Mouse (Mus musculus) lung, embryonic 16.5 days (tissue): ENCODE measurements at regions not wholly inside any gene's neighbourhood (a gene's known extent, or its start where the extent isn't known, plus 50 kb on each side); places are given as distances from the start of the nearest gene placed in this dataset.

ENCODE experiments used
- ATAC-seq: fragments of 200-750 bp; cut with Nextera tagmentation; 2 replicates; pipeline ENCODE4 v1.8.0; 2017; ENCODE audit warnings: low read depth, mild to moderate bottlenecking, moderate library complexity
- H3K27ac ChIP-seq: fragments of 300-500 bp; sonication (generic); 2 replicates; pipeline ENCODE4 v1.5.1; 2014; ENCODE audit warnings: mild to moderate bottlenecking, control low read depth, low read length
- H3K27me3 ChIP-seq: fragments of 300-500 bp; sonication (generic); 2 replicates; pipeline ENCODE4 v1.6.1; 2014; ENCODE audit warnings: low read depth, low read length, mixed read lengths; ENCODE audit not compliant: control insufficient read depth, insufficient read depth
- H3K36me3 ChIP-seq: fragments of 300-500 bp; sonication (generic); 2 replicates; pipeline ENCODE4 v1.6.1; 2014; ENCODE audit warnings: low read length; ENCODE audit not compliant: control insufficient read depth, insufficient read depth
- H3K4me1 ChIP-seq: fragments of 300-500 bp; sonication (generic); replicated peaks from 2 replicates; pipeline ENCODE4 v1.6.1; 2014; ENCODE audit warnings: low read length, mixed read lengths; ENCODE audit not compliant: control insufficient read depth, insufficient read depth
- H3K4me2 ChIP-seq: fragments of 300-500 bp; sonication (generic); 2 replicates; pipeline ENCODE4 v1.6.1; 2014; ENCODE audit warnings: low read depth, low read length, control low read depth
- H3K4me3 ChIP-seq: fragments of 300-500 bp; sonication (generic); 2 replicates; pipeline ENCODE4 v1.5.1; 2014; ENCODE audit warnings: mild to moderate bottlenecking, low read length, control low read depth
- H3K9ac ChIP-seq: fragments of 300-500 bp; sonication (generic); 2 replicates; pipeline ENCODE4 v1.6.1; 2014; ENCODE audit warnings: low read length, control low read depth
- H3K9me3 ChIP-seq: fragments of 300-500 bp; sonication (generic); 2 replicates; pipeline ENCODE4 v1.6.1; 2016; ENCODE audit warnings: low read length; ENCODE audit not compliant: control insufficient read depth
- WGBS: fragments of 180-500 bp; shearing (Covaris S2); extraction: QIAGEN DNeasy Blood & Tissue Kit; methylation state at CpG from one replicate; pipeline ENCODE4 v1.1.7; 2014; 5-methylcytosine and 5-hydroxymethylcytosine counted together

DNA sequence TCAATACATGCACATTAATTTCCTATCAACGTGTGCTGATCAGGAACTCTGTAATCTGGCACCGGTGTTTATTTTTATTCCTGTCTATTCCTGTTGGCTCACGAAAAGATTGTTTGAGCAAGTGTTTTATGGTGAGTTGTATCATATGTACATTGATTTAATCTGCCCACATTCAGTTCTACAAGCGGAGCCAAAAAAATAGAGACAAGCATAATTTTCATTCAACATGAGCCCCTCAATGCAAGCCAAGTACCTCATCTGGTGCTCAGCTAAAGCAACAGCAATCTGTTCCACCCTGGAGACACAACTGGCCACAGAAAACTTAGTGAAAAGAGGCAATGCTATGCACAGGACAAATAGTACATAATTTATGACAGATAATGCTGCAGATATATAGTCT is 147.6 kb downstream of the Fam84b start:
- 61% methylated on average over 4 of the region's 4 CpGs for WGBS
- Histone ChIP-seq H3K36me3 (no peaks in the 10 kb centered on the region), H3K4me3 (no peak overlapping the region), H3K9me3 (no peaks in the 10 kb centered on the region), H3K27me3 (no peaks in the 10 kb centered on the region), H3K27ac (no peak overlapping the region), H3K4me2 (no peak overlapping the region), H3K4me1 (peaks cover 3% of the 10 kb centered on the region; the same call in 1 of the 2 replicates), H3K9ac (no peak overlapping the region)
- no peak for ATAC-seq

DNA sequence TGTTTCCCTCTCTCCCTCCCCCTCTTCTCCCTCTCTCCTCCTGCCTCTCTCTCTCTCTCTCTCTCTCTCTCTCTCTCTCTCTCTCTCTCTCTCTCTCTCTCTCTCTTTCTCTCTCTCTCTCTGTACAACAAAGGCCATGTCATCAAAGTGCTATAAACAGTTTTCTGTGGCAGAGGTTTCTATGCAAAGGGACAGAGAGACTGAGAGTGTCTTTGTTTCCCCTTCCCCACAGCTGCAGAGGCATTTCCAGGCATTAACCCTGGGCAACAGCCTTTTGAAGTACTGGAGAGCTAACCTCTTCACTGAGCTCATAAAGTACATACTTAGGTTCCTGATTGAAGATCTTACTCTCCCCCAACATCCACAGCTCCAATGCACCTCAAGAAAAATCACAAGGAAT is 152.3 kb downstream of the Fam84b start:
- no peaks in the 10 kb centered on the region for H3K36me3 ChIP-seq
- H3K9ac ChIP-seq, result no peak overlapping the region
- H3K9me3 ChIP-seq, result no peaks in the 10 kb centered on the region
- ATAC-seq, result no peak
- H3K4me3 ChIP-seq, result no peak overlapping the region
- H3K4me2 ChIP-seq, result 0 out of 2 replicates have a peak overlapping the region, but pooled peaks have one; percentile 6
- H3K4me1 ChIP-seq, result peaks cover 3% of the 10 kb centered on the region; the same call in 1 of the 2 replicates
- no peaks in the 10 kb centered on the region for H3K27me3 ChIP-seq
- H3K27ac ChIP-seq, result no peak overlapping the region

DNA sequence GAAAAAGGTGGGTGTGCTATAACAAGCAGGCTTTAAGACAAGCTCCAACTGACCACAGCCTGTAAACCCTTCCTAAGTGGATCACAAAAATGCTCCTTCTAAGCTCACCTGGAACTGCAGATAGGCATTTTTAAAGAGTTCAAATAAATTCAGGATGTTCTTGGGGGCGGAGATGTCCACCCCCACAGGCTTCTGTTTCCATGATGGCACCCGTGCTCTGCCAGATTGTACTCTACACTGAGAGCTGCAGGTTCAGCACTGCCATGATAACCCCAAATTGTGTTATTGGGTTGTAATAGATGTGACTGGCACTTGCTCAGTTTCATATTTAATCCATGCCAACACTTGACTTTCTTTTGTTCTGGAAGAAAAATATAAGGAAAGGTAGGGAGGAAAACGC is 158.8 kb downstream of the Fam84b start:
- Histone ChIP-seq H3K9me3 (no peaks in the 10 kb centered on the region), H3K4me3 (no peak overlapping the region), H3K4me1 (no peaks in the 10 kb centered on the region), H3K36me3 (no peaks in the 10 kb centered on the region), H3K27ac (no peak overlapping the region), H3K27me3 (no peaks in the 10 kb centered on the region), H3K4me2 (no peak overlapping the region), H3K9ac (no peak overlapping the region)
- ATAC-seq, result no peak
- 86% methylated on average over 3 of the region's 3 CpGs for WGBS

DNA sequence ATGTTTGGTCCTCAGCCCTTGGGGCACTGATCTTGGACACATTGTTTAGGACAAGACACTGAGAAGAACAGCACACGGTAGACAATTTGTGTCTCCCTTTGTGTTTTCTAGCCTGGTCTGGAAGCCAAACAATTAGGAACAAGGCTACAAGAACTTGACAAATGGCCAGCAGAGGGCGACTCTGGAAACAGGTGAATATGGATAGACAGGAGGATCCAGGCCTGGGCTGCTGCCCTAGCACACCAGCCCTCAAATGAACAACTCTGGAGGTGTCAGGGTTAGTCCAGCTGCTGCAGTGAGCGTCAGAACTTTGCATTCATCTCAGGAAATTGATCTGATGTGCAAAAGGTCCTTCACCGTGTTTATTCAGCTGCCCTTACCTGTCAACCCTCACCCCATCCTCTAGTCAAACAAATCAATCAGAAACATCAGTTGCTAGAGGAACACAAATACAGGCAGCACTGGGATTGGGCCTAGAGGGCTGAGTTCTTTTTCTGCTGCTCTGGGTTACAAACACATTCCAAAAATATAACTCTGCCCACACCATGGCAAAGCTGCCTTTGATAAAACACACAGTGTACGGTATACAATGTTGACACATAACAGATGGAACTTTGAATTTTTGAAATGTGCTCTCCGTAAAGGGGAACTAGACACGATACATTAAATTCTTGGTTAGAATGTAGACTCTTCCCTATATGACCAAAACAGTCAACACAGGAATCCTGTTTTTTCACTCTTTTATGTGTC is 159.7 kb downstream of the Fam84b start:
- ATAC-seq, result no peak
- H3K4me3 ChIP-seq, result no peak overlapping the region
- WGBS, result 53% methylated on average over 7 of the region's 7 CpGs
- no peaks in the 10 kb centered on the region for H3K4me1 ChIP-seq
- H3K9ac ChIP-seq, result no peak overlapping the region
- no peaks in the 10 kb centered on the region for H3K27me3 ChIP-seq
- H3K36me3 ChIP-seq, result no peaks in the 10 kb centered on the region
- no peak overlapping the region for H3K27ac ChIP-seq
- H3K4me2 ChIP-seq, result no peak overlapping the region
- no peaks in the 10 kb centered on the region for H3K9me3 ChIP-seq

DNA sequence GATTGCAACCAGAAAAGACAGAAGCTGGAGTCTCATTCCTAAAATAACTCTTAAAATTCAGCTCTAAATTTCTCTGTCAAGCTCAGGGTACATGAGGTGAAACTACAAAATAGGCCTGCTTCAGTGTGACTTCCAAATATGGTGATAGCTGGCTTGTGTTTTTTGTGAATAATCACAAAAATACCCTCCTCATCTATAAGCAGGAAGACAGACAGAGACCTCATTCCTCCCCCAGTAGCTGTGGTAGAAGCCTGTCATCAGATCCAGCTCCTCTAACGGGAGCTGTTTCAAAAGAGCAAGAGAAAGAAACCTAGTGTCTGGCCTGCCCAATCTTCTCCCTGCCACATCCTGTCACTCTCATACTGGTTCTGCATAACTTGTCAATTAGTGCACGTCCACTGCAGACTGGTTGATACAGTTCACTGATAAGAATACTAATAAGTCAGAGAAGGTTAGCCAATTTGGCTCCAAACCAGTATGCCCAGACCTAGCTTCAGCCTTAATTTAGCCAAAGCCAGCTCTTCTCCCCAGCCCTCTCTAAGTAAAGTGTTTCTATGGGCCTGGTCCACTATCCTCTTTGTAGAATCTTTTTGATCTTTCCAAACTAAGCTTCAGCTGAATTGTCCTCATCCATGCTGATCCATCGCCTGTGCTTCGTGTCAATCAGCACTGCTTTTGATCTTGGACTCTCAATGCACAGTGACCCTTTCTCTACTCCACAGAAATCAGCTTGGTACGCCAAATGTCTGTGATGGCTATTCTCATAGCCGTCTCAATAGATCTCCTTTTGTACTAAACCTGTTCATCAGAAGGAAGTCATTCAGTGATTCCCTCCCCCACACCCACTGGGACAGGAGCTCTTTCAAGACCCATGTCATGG is 160.6 kb downstream of the Fam84b start:
- H3K4me3 ChIP-seq, result no peak overlapping the region
- H3K36me3 ChIP-seq, result no peaks in the 10 kb centered on the region
- H3K4me1 ChIP-seq, result no peaks in the 10 kb centered on the region
- no peak overlapping the region for H3K4me2 ChIP-seq
- H3K27ac ChIP-seq, result no peak overlapping the region
- H3K9ac ChIP-seq, result no peak overlapping the region
- H3K9me3 ChIP-seq, result no peaks in the 10 kb centered on the region
- H3K27me3 ChIP-seq, result no peaks in the 10 kb centered on the region
- peak; percentile 23; the same call in 1 of the 2 replicates for ATAC-seq
- 60% methylated on average over 6 of the region's 6 CpGs for WGBS

DNA sequence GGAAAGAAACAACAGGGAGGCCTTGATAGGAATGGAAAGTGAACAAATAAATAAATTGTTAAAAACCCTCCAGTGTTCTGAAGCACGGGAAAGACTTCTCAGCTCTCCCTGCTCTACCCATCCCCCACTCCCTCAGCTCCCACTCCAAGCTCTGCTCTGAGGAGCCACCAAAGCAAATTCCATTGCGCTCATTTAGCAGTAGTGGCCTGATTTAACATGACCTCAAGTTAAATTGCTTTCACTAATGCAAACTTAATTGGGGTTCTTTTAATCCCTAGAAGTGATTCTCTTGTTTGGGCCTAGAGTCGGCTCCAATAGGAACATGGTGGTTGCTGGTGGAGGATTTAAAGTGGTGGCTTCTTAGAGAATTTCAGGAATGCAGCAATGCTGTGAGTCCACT is 161.4 kb downstream of the Fam84b start:
- H3K9ac ChIP-seq, result no peak overlapping the region
- H3K4me1 ChIP-seq, result no peaks in the 10 kb centered on the region
- 0 out of 2 replicates have a peak overlapping the region, but pooled peaks have one; percentile 27 for H3K27ac ChIP-seq
- no peak overlapping the region for H3K4me2 ChIP-seq
- ATAC-seq, result no peak
- H3K27me3 ChIP-seq, result no peaks in the 10 kb centered on the region
- 30% methylated on average over 3 of the region's 3 CpGs for WGBS
- H3K4me3 ChIP-seq, result no peak overlapping the region
- H3K9me3 ChIP-seq, result no peaks in the 10 kb centered on the region
- no peaks in the 10 kb centered on the region for H3K36me3 ChIP-seq

DNA sequence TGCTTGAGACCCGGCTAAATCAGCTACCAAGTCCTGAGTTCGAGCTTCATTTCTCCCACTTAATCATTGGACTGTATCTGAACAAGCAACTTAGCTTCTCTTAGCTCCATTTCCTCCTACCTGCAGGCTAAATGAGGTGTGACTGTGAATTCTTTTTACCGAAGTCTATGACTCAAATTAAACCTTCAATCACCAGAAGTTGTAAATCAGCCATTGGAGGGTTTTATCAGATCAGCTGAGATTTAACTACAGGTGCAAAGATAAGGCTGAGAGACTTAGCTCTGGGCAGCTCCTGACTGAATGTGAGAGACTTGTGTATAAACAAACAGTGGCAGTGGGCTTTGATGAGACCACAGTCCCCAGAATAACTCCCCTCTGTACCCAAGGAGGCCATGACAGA is 176.2 kb downstream of the Fam84b start:
- Histone ChIP-seq H3K9ac (no peak overlapping the region), H3K4me1 (no peaks in the 10 kb centered on the region), H3K4me3 (no peak overlapping the region), H3K27ac (no peak overlapping the region), H3K27me3 (no peaks in the 10 kb centered on the region), H3K36me3 (no peaks in the 10 kb centered on the region), H3K9me3 (no peaks in the 10 kb centered on the region), H3K4me2 (no peak overlapping the region)
- ATAC-seq, result no peak
- 64% methylated on average over 3 of the region's 3 CpGs for WGBS

DNA sequence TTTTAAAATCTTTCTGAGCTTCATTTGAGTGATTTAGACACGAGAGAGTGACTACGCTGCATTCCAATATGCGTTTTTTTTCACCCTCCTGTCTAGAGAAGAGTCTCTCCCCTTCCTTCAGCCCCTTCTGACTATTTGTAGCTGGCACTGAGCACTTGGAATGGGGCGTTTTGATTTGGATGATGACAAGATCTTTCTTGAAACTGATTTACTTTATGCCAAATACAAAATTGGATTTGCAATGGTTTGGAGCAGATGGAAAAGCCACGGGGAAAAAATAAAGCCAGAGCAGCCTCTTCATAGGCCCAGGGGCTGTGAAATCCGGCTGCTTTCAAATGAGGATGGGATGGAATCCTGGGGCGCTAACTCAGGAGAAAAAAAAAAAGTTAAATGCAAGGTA is 196.0 kb downstream of the Fam84b start:
- ATAC-seq, result no peak
- 73% methylated on average over 7 of the region's 7 CpGs for WGBS

DNA sequence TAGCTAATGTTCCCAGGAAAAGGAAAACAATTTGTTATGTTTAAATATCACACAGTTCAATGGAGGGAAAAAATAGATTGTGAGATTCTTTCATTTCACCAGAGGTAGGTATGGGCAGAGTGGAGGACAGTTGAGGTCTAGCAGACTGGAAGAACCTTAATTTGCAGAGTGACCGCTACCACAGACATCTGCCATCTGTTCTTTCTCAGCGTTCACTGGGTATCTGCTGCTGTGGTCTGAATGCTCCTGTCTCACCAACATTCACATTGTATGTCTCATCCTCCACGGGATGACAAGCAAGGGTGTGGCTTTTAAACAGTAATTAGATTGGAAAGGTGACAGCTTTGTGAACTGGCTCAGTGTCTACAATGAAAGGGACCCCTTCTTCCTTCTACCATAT is 198.5 kb downstream of the Fam84b start:
- Histone ChIP-seq H3K9ac (no peak overlapping the region), H3K4me3 (no peak overlapping the region), H3K27me3 (no peaks in the 10 kb centered on the region), H3K36me3 (no peaks in the 10 kb centered on the region), H3K9me3 (no peaks in the 10 kb centered on the region), H3K27ac (no peak overlapping the region), H3K4me1 (no peaks in the 10 kb centered on the region), H3K4me2 (no peak overlapping the region)
- WGBS, result 60% methylated on average over 3 of the region's 3 CpGs
- no peak for ATAC-seq

More for the DNA sequence above, 196.0 kb downstream of the Fam84b start:
- H3K27ac ChIP-seq, result no peak overlapping the region
- H3K4me1 ChIP-seq, result no peaks in the 10 kb centered on the region
- H3K36me3 ChIP-seq, result no peaks in the 10 kb centered on the region
- no peaks in the 10 kb centered on the region for H3K9me3 ChIP-seq
- H3K4me3 ChIP-seq, result no peak overlapping the region
- H3K27me3 ChIP-seq, result no peaks in the 10 kb centered on the region
- no peak overlapping the region for H3K9ac ChIP-seq
- no peak overlapping the region for H3K4me2 ChIP-seq
